Mouse (Mus musculus): Measurements from ENCODE around the gene Snrpn. TPM values are rescaled to one million over a fixed set of nuclear protein-coding genes. Genes with fewer than 3 reads are reported as not detected.
"Not testable (repeated sequence)": the region's sequence is repeated elsewhere in the genome, so short reads cannot be mapped to it uniquely, and the experiment has no call there.

Gene Snrpn
- 10 to 100 TPM; 33.1 to 43.9 TPM for total RNA-seq (2021)
- long read RNA-seq, experiment 1, transcript Snrpn-201 (10 exons, 1,932 nt): major isoform, 47 of 50 reads
- long read RNA-seq, experiment 1, partial matches to known transcripts: 0 of 50 reads
- long read RNA-seq, experiment 1, other reads (novel, unspliced or antisense): 3 of 50 reads
- long read RNA-seq, experiment 2, transcript Snrpn-201 (10 exons, 1,932 nt): major isoform, 48 of 59 reads
- long read RNA-seq, experiment 2, partial matches to known transcripts: 10 of 59 reads
- long read RNA-seq, experiment 2, other reads (novel, unspliced or antisense): 1 of 59 reads

DNA sequence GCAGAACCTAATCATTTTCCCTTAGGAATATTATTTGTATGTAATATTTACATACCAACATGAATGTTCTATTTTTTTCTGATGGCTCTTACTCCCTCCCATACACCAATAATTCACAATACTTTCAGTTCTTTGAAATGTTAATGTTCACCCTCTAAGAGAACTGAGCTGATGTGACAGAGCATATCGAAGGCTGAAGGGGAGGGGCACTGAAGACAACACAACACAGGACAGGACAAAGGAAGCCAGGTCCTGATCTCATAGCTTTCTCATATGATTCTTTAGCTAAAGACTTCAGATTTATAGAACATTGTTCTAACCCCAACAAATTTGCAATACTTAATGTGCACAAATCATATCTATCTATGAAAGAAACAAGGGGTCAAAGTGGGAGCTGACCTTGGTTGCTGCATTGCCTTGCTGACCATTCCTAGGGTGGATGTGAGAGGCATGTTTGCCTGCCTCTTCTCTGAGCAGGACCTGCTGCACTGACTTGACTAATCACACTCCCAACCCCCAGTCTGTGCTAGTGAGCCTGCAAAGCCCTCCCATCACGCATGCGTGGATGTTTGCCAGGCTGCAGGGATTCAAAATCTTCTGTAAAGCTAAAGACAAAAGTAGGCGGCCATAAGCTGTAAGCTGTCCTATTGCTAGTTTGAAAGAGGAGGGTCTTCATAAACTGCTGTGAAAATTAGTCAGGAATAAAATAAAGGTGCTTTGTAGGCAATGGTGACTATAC lies at the start of gene Snrpn:
TSS of gene Snrpn (minus strand) at position 478 of the 739 bp plus-strand sequence.
- no peak for DNase-seq (ENCODE audit: low spot score in 2 of 2)

DNA sequence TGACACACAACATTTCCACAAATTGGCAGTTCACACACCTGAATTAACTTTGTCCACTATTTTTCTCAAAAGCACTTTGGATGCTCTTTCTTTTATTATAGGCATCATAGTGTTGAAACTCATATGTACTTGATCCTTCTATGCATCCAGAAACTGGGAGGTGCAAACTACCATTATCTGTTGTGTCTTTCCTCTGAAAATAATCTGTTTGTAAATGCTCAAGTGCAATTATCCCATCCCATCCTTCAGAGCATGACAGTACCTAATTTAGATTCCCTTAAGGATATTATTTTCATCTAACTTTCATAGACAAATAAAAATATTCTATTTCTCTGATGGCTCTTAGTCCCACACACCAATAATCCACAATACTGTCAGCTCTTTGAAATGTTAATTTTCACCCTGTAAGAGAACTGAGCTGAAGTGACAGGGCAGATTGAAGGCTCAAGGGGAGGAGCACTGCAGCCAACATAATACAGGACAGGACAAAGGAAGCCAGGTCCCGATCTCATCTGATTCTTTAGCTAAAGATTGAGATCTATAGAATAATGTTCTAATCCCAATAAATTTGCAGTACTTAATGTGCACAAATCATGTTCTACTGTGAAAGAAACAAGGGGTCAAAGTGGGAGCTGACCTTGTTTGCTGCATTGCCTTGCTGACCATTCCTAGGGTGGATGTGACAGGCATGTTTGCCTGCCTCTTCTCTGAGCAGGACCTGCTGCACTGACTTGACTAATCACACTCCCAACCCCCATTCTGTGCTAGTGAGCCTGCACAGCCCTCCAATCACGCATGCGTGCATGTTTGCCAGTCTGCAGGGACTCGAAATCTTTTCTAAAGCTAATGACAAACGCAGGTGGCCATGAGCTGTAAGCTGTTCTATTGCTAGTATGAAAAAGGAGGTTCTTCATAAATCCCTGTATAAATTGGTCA lies 30.5 kb upstream of the Snrpn start:
- DNase-seq (ENCODE audit: low spot score in 2 of 2): no peak

DNA sequence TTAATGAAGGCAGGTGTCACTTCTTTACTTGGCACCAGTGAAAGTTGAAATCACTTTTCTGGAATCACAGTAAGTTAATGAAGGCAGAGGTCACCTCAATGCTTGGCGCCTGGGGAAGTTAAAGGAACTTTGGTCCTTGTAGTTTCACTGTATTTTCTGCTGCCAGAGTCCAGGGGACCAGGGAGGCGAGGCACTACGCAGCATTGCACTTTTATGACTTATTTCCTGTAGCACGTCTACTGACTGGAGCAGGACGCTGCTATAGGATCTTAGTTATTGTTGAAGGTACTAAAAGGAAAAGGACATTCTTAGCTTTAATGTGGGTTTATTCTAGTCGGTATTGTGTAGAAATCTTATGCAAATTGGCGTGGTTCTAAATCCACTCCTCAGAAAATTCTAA lies 14.7 kb downstream of the Snrpn start:
- no peak for DNase-seq (ENCODE audit: low spot score in 2 of 2)

GRCm38 (mm10) chr7:60123086-60123624 lies 16.9 kb downstream of the Snrpn start:
- not testable (repeated sequence) for DNase-seq (ENCODE audit: low spot score in 2 of 2)

DNA sequence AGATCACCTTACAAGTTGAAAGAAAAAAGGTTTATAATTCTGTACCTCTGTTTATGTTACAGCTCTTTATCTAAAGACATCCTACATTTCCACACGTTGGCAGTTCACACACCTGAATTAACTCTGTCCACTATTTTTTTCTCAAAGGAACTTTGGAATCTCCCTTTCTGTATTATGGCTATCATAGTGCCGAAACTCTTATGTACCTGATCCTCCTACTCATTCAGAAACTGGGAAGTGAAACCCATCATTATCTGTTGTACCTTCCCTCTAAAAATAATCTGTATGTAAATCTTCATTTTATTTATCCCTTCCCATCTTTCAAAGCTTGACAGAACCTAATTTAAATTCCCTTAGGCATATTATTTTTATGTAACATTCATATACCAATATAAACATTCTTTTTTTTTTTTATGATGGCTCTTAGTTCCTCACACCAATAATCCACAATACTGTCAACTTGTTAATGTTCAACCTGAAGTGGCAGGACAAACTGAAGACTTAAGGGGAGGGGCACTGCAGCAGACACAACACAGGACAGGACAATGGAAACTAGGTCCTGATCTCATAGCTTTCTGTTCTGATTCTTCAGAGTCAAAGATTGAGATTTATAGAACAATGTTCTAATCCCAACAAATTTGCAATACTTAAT lies 17.5 kb downstream of the Snrpn start:
- DNase-seq (ENCODE audit: low spot score in 2 of 2): no peak

DNA sequence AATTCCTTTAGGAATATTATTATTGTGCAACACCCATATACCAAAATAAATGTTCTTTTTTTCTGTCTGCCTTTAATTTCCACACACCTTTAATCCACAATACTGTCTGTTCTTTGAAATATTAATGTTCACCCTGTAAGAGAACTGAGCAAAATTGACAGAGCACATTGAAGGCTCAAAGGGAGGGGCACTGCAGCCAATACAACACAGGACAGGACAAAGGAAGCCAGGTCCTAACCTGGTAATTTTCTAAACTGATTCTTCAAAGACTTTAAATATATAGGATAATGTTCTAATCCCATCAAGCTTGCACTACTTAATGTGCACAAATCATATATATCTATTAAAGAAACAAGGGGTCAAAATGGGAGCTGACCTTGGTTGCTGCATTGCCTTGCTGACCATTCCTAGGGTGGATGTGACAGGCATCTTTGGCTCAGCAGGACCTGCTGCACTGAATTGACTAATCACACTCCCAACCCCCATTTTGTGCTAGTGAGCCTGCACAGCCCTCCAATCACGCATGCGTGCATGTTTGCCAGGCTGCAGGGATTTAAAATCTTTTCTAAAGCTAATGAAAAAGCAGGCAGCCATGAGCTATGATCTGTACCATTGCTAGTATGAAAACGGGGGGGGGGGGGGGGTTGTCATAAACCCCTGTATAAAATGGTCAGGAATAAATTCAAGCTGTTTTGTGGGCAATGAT lies 42.7 kb downstream of the Snrpn start:
- no peak for DNase-seq (ENCODE audit: low spot score in 2 of 2)

- no peak for DNase-seq (ENCODE audit: low spot score in 2 of 2)
Measured at GRCm38 (mm10) chr7:60076301-60076700, 63.7 kb downstream of the Snrpn start.

DNA sequence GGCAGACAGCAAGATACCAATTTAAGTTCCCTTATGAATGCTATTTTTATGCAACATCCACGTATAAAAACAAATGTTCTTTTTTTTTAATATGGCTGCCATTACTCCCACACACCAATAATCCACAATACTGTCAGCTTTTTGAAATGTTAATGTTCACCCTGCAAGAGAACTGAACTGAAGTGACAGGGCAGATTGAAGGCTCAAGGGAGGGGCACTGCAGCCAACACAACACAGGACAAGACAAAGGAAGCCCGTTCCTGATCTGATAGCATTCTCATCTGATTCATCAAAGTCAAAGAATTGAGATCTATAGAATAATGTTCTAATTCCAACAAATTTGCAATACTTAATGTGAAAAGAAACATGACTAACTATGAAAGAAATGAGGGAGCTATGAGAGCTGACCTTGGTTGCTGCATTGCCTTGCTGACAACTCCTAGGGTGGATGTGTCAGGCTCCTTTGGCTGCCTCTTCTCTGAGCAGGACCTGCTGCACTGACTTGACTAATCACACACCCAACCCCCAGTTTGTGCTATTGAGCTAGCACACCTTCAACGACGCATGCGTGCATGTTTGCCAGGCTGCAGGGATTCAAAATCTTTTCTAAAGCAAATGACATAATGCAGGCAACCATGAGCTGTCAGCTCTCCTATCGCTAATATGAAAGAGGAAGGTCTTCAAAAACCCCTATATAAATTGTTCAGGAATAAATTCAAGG lies 92.4 kb downstream of the Snrpn start:
- DNase-seq (ENCODE audit: low spot score in 2 of 2): no peak

DNA sequence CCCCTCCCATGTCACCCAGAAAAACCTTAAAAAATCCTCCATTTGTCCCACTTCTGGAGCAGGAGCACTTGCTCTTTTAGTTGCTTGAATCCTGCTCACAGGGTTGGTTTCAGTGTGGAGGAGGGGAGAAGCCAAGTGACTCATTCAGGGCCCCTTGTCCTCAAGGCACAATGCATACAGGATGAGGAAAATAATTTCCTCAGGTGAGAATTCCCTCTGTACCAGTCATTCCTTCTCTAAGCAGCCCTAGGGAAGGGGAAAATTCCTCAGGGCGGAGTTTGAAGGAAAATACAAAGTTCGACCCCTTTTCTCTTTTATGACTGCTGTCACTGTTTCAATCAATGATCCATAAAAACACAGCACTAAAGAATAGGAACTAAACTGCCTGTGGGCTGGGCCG lies 126.8 kb downstream of the Snrpn start:
- no peak for DNase-seq (ENCODE audit: low spot score in 2 of 2)

GRCm38 (mm10) chr7:60007727-60008360 lies 132.2 kb downstream of the Snrpn start:
- no peak for DNase-seq (ENCODE audit: low spot score in 2 of 2)

GRCm38 (mm10) chr7:60006262-60006661 lies 133.8 kb downstream of the Snrpn start:
- DNase-seq (ENCODE audit: low spot score in 2 of 2): no peak

DNA sequence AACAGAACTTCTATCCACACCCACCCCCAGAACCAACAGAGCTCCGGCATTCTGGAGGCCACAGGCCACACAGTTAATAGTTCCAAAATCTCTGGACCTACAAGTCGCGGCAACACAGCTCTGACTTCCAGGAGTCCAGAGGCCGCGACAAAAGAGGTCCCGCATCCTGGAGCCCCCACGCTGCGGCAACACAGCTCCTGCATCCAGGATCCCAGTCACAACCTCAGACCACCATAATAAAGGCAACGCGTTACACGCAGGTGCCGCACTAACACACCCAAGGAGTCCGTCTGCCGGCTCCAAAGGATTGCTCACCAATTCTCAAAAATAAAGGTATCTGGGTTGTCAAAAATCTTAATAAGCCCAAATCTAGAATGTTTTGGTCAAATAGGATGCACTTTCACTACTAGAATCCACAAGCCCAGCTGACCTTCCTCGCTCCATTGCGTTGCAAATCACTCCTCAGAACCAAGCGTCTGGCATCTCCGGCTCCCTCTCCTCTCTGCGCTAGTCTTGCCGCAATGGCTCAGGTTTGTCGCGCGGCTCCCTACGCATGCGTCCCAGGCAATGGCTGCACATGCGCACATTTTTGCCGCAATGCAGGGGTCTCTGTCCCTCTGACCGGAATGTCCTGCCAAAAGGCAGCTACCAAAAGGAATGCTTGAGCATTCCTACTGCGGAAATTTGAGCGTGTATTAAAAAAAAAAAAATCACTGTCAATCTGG lies 135.3 kb downstream of the Snrpn start, which contains the start of the genes Snurf and Gm38393:
TSS of gene Snurf (minus strand) at position 444 of the 725 bp plus-strand sequence.
TSS of gene Gm38393 (minus strand) at position 459 of the 725 bp plus-strand sequence.
- DNase-seq (ENCODE audit: low spot score in 2 of 2): peak; percentile 45 to 50

DNA sequence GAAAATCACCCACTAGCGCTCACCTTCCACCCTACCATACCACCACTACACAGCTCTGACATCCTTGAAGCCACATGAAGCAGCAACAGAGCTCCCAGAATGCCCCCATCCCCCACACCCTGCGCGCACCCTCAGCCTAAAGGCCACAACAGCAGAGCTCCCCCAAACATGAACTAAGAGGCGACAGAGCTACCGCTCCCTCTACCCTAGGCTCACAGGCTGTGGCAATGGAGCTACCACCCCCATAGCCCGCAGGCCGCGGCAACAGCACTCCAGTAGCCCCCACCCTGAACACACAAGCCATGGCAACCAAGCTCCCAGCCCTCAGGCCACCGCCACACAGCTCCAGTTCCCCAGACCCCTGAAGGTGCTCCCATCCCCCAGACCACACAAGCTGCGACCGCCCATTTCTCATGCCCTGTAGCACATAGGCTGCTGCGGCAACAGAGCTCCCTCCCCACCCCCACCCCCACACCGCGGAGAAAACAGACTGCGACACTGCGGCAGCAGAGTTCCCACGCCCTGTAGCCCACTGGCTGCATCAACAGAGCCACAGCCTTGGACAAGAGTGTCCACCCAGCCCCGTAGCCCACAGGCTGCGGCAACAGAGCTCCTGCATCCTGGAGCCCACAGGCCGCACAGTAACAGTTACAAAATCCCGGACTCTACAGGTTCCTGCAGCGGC lies 136.0 kb downstream of the Snrpn start:
- peak; percentile 5 to 19 for DNase-seq (ENCODE audit: low spot score in 2 of 2)

DNA sequence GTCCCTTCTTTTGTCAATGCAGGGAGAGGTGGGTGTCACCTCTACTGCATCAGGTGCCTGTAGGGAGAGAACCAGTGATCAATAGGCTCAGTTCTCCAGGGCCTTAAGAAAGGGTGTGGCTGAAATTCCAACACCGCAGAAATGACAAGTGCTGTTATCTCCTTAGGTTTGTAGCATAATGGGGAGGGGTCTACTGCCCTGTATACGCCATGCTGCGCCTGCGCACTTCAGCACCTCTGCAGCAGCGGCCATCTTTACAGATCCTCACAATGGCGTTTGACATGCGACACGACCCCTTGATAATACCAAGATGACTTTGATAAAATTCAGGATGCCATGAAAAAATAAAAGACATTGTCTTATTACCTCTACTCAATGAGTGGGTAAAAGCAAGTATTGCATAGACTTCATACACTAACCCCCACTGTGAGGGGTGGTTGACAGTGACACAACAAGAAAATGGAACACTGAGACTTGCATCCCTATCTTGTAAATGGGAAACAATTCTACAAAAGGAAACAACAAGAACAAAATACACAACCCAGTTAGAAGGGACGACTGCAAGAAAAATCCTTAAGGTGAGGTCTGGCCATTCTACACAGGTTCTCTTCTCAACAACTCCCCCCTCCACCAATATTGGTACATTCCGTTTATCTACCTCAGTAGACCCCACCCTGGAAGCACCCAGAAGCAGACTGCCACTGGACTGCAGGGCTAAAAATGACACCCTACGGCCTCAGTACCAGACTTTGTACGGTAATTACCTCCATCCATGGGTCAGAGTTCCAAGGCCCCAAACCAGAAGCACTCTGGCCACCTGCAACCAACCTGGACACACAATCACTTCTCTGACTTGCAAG lies 136.8 kb downstream of the Snrpn start:
- no peak for DNase-seq (ENCODE audit: low spot score in 2 of 2)

DNA sequence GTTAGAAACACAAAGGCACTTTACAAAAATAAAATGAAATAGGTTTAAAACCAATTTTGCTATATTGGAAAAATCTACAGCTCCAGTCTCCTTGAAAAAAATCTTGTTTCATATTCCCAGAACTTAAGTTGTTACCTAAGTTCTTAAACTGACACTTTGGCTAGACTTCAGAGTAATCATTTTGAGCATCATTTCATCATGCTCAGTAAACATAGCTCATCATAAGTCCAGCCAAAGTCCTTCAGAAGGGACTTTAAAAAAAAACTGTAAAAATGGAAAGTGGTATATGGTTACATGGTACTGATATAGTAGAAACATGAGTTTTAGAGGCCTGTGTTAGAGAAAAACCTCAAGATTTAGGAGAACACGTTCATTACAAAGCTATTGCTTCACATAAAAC lies 161.4 kb downstream of the Snrpn start:
- DNase-seq (ENCODE audit: low spot score in 2 of 2): no peak
